Mouse (Mus musculus): ENCODE data around the gene Hapln3.

Gene Hapln3

GRCm38 (mm10) chr7:79079212-79079611 lies 51.6 kb downstream of the Hapln3 start:
- no peak for DNase-seq (ENCODE audit: low spot score)

- DNase-seq (ENCODE audit: low spot score), result no peak
These were observed 62.6 kb downstream of the Hapln3 start for GRCm38 (mm10) chr7:79068231-79068630.

GRCm38 (mm10) chr7:79067466-79067865 lies 63.4 kb downstream of the Hapln3 start:
- no peak for DNase-seq (ENCODE audit: low spot score)

Measured in yolk sac, embryonic 10.5 days (tissue).